Mouse (Mus musculus) MEL (cell line): Measurements from ENCODE around the gene Brca2. TPM values are rescaled to one million over a fixed set of nuclear protein-coding genes. Genes with fewer than 3 reads are reported as not detected.

Experiments
- DNase-seq: peaks from one replicate; pipeline ENCODE4 v3.0.0; 2011; ENCODE audit warnings: low read depth, low spot score
- H3K27ac ChIP-seq: 2 replicates; pipeline ENCODE4 v1.5.1; 2012; ENCODE audit warnings: low read depth, mild to moderate bottlenecking, control low read depth, low read length, moderate library complexity; ENCODE audit not compliant: control insufficient read depth
- H3K27me3 ChIP-seq, 2 experiments: fragments of 150-350 bp in 1 of 2; sonication (generic) in 1 of 2; 2 replicates each; pipeline ENCODE4 v1.6.1; 2012; ENCODE audit warnings: low read length in 2 of 2, mild to moderate bottlenecking in 2 of 2, improper control_type of control experiment in 1 of 2, moderate library complexity in 1 of 2; ENCODE audit not compliant: insufficient read depth in 2 of 2, control insufficient read depth in 1 of 2
- H3K36me3 ChIP-seq, 2 experiments: 2 replicates each; pipeline ENCODE4 v1.6.1; 2012 to 2014; ENCODE audit warnings: low read length in 2 of 2, improper control_type of control experiment in 1 of 2, inconsistent platforms in 1 of 2, mild to moderate bottlenecking in 1 of 2; ENCODE audit not compliant: insufficient read depth in 2 of 2, control insufficient read depth in 1 of 2
- H3K4me1 ChIP-seq, 2 experiments: fragments of 150-350 bp in 1 of 2; sonication (generic) in 1 of 2; 2 replicates each; pipeline ENCODE4 v1.6.1; 2012; ENCODE audit warnings: low read length in 2 of 2, improper control_type of control experiment in 1 of 2, mild to moderate bottlenecking in 1 of 2; ENCODE audit not compliant: insufficient read depth in 2 of 2, control insufficient read depth in 1 of 2
- H3K4me3 ChIP-seq, 2 experiments: fragments of 150-350 bp in 1 of 2; sonication (generic) in 1 of 2; 2 replicates each; pipeline ENCODE4 v1.5.1; 2012; ENCODE audit warnings: low read depth in 2 of 2, low read length in 2 of 2, mild to moderate bottlenecking in 2 of 2, moderate library complexity in 2 of 2, control low read depth in 1 of 2, improper control_type of control experiment in 1 of 2; ENCODE audit not compliant: control insufficient read depth in 1 of 2, insufficient read depth in 1 of 2
- H3K79me2 ChIP-seq: 2 replicates; pipeline ENCODE4 v1.6.1; 2012; ENCODE audit warnings: mild to moderate bottlenecking, low read length, moderate library complexity; ENCODE audit not compliant: control insufficient read depth, poor library complexity, insufficient read depth
- H3K9ac ChIP-seq: 2 replicates; pipeline ENCODE4 v1.6.1; 2012; ENCODE audit warnings: low read depth, mild to moderate bottlenecking, control low read depth, low read length, moderate library complexity; ENCODE audit not compliant: control insufficient read depth, poor library complexity, severe bottlenecking
- H3K9me3 ChIP-seq: fragments of 150-350 bp; sonication (generic); replicated peaks from 2 replicates; pipeline ENCODE4 v1.6.1; 2012; ENCODE audit warnings: mild to moderate bottlenecking, low read length, improper control_type of control experiment, moderate library complexity; ENCODE audit not compliant: insufficient read depth
- BHLHE40 ChIP-seq: IDR thresholded peaks from 2 replicates; pipeline ENCODE4 v1.6.1; 2012; ENCODE audit warnings: low read depth, mild to moderate bottlenecking, inconsistent platforms, low read length, improper control_type of control experiment, borderline replicate concordance
- CHD1 ChIP-seq: IDR thresholded peaks from 2 replicates; pipeline ENCODE4 v1.6.1; 2012; ENCODE audit warnings: low read depth, mild to moderate bottlenecking, inconsistent platforms, low read length, improper control_type of control experiment
- CTCF ChIP-seq, 3 experiments: IDR thresholded peaks in 2 of 3; conservative IDR thresholded peaks in 1 of 3; 2 replicates each; pipeline ENCODE4 v1.5.1; 2011 to 2012; ENCODE audit warnings: low read length in 3 of 3, low read depth in 2 of 3, mild to moderate bottlenecking in 2 of 3, improper control_type of control experiment in 1 of 3, inconsistent platforms in 1 of 3, mixed read lengths in 1 of 3, moderate library complexity in 1 of 3; ENCODE audit not compliant: control insufficient read depth in 1 of 3, insufficient read depth in 1 of 3, poor library complexity in 1 of 3, severe bottlenecking in 1 of 3
- E2F4 ChIP-seq: IDR thresholded peaks from 2 replicates; pipeline ENCODE4 v1.6.1; 2011; ENCODE audit warnings: low read depth, low read length, improper control_type of control experiment, borderline replicate concordance
- ETS1 ChIP-seq: IDR thresholded peaks from 2 replicates; pipeline ENCODE4 v1.6.1; 2012; ENCODE audit warnings: low read depth, mild to moderate bottlenecking, inconsistent platforms, low read length, improper control_type of control experiment, moderate library complexity
- GABPA ChIP-seq: IDR thresholded peaks from 2 replicates; pipeline ENCODE4 v1.6.1; 2012; ENCODE audit warnings: low read depth, mild to moderate bottlenecking, inconsistent platforms, low read length, improper control_type of control experiment, moderate library complexity
- HCFC1 ChIP-seq: IDR thresholded peaks from 2 replicates; pipeline ENCODE4 v1.6.1; 2012; ENCODE audit warnings: low read depth, mild to moderate bottlenecking, inconsistent platforms, low read length, improper control_type of control experiment, moderate library complexity
- JUND ChIP-seq: IDR thresholded peaks from 2 replicates; pipeline ENCODE4 v1.6.1; 2011; ENCODE audit warnings: low read depth, mild to moderate bottlenecking, improper control_type of control experiment, low read length
- MAFK ChIP-seq: IDR thresholded peaks from 2 replicates; pipeline ENCODE4 v1.6.1; 2011; ENCODE audit warnings: low read depth, mild to moderate bottlenecking, low read length, improper control_type of control experiment, borderline replicate concordance
- MAX ChIP-seq: IDR thresholded peaks from 2 replicates; pipeline ENCODE4 v1.6.1; 2011; ENCODE audit warnings: low read length, improper control_type of control experiment
- MYB ChIP-seq: IDR thresholded peaks from 2 replicates; pipeline ENCODE4 v1.6.1; 2011; ENCODE audit warnings: mild to moderate bottlenecking, low read depth, low read length, improper control_type of control experiment
- MYC ChIP-seq: IDR thresholded peaks from 2 replicates; pipeline ENCODE4 v1.6.1; 2011; ENCODE audit warnings: low read depth, mild to moderate bottlenecking, low read length, improper control_type of control experiment, moderate library complexity
- NRF1 ChIP-seq: IDR thresholded peaks from 2 replicates; pipeline ENCODE4 v1.6.1; 2014; ENCODE audit warnings: low read depth, mild to moderate bottlenecking, inconsistent platforms, low read length, improper control_type of control experiment, moderate library complexity; ENCODE audit not compliant: poor library complexity, insufficient read depth, severe bottlenecking
- RAD21 ChIP-seq: IDR thresholded peaks from 2 replicates; pipeline ENCODE4 v1.6.1; 2011; ENCODE audit warnings: mild to moderate bottlenecking, low read depth, low read length, improper control_type of control experiment
- SIN3A ChIP-seq: IDR thresholded peaks from 2 replicates; pipeline ENCODE4 v1.6.1; 2012; ENCODE audit warnings: low read length, improper control_type of control experiment, inconsistent platforms
- TBP ChIP-seq: IDR thresholded peaks from 2 replicates; pipeline ENCODE4 v1.8.0; 2011; ENCODE audit warnings: low read depth, low read length, improper control_type of control experiment
- USF1 ChIP-seq: IDR thresholded peaks from 2 replicates; pipeline ENCODE4 v1.6.1; 2014; ENCODE audit warnings: low read depth, mild to moderate bottlenecking, inconsistent platforms, low read length, improper control_type of control experiment, moderate library complexity
- ZC3H11A ChIP-seq: IDR thresholded peaks from 2 replicates; pipeline ENCODE4 v1.6.1; 2012; ENCODE audit warnings: low read depth, mild to moderate bottlenecking, inconsistent platforms, low read length, improper control_type of control experiment
- ZKSCAN1 ChIP-seq: IDR thresholded peaks from 2 replicates; pipeline ENCODE4 v1.6.1; 2012; ENCODE audit warnings: low read depth, mild to moderate bottlenecking, inconsistent platforms, low read length, improper control_type of control experiment, moderate library complexity
- ZMIZ1 ChIP-seq: IDR thresholded peaks from 2 replicates; pipeline ENCODE4 v1.6.1; 2012; ENCODE audit warnings: low read depth, mild to moderate bottlenecking, inconsistent platforms, low read length, improper control_type of control experiment, moderate library complexity
- polyA plus RNA-seq, 2 experiments: library from polyadenylated mRNA; stranded (reverse) in 1 of 2; unstranded in 1 of 2; fragments of >175 nt in 1 of 2; fragments of >200 nt in 1 of 2; gene quantifications; 2 replicates each; pipeline versions ENCODE4 v1.2.1 to v1.2.4; 2012; ENCODE audit warnings: low replicate concordance in 2 of 2, low read depth in 1 of 2; ENCODE audit not compliant: insufficient read length in 2 of 2, insufficient read depth in 1 of 2, missing spikeins in 1 of 2
- total RNA-seq: library from RNA; depleted of rRNA; stranded (reverse); fragments of 300-350 nt; gene quantifications from 2 replicates; pipeline ENCODE4 v1.2.3, GENCODE M21; 2012

Brca2 gene
- total and polyA plus RNA-seq, 3 experiments = 29.8 to 239 (median 53.4) TPM

DNA sequence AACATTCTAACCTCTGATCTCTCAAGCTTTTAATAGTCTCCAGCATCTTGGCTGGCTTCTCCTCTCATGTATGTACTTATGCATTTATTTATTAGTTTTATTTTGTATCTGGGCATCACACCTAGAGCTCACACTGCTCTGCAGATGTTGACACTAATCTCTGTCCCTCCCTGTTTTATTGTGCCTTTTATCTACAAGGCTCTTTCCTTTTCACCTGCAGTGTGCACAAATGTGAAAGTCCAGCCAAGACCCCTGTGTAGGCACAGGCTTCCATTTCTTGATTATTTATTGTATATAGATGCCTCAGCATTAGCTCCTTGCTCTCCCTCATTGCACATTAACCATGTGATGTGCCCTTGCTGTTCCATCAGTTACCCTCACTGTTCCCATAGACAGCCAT lies 38.9 kb downstream of the Brca2 start:
- H3K4me1 ChIP-seq = no peaks in the 10 kb centered on the region
- H3K36me3 ChIP-seq = peaks cover 0 to 11% of the 10 kb centered on the region in 2 experiments; a peak in 1 of 4 replicates
- no peaks in the 10 kb centered on the region for H3K27me3 ChIP-seq
- no peak overlapping the region for H3K9ac ChIP-seq
- no peaks in the 10 kb centered on the region for H3K9me3 ChIP-seq
- no peak for DNase-seq
- H3K4me3 ChIP-seq = no peak overlapping the region
- H3K27ac ChIP-seq = no peak overlapping the region
- H3K79me2 ChIP-seq = no peaks in the 10 kb centered on the region
- TF ChIP-seq BHLHE40 = no peak
- TF ChIP-seq MYC = no peak
- TF ChIP-seq MYB = no peak
- TF ChIP-seq ZC3H11A = no peak
- no peak for TF ChIP-seq MAX
- no peak for TF ChIP-seq MAFK

- Histone ChIP-seq H3K9ac (no peak overlapping the region), H3K36me3 (peaks cover 0 to 11% of the 10 kb centered on the region in 2 experiments; a peak in 1 of 4 replicates), H3K9me3 (no peaks in the 10 kb centered on the region), H3K27me3 (no peaks in the 10 kb centered on the region), H3K4me3 (no peak overlapping the region), H3K79me2 (no peaks in the 10 kb centered on the region), H3K4me1 (no peaks in the 10 kb centered on the region), H3K27ac (no peak overlapping the region)
- DNase-seq = no peak
- no peak for TF ChIP-seq ETS1
- no peak for TF ChIP-seq ZC3H11A
- TF ChIP-seq RAD21 = no peak
- TF ChIP-seq ZKSCAN1 = no peak
- TF ChIP-seq NRF1 = no peak
- TF ChIP-seq TBP = no peak
- TF ChIP-seq BHLHE40 = no peak
- no peak for TF ChIP-seq MAFK
- no peak for TF ChIP-seq CHD1
- TF ChIP-seq ZMIZ1 = no peak
- no peak for TF ChIP-seq E2F4
- no peak for TF ChIP-seq HCFC1
- TF ChIP-seq MAX = no peak
- TF ChIP-seq GABPA = no peak
- TF ChIP-seq SIN3A = no peak
- no peak for TF ChIP-seq JUND
- TF ChIP-seq MYC = no peak
- TF ChIP-seq MYB = no peak
- no peak for TF ChIP-seq USF1
- TF ChIP-seq CTCF (IDR thresholded peaks at IDR 0.05 in 2 of 3, conservative IDR thresholded peaks at IDR 0.05 in 1 of 3; ENCODE audit: control insufficient read depth in 1 of 3, insufficient read depth in 1 of 3, low read depth in 2 of 3, low read length in 3 of 3, poor library complexity in 1 of 3, severe bottlenecking in 1 of 3) = no peak
These were observed 39.4 kb downstream of the Brca2 start for GRCm38 (mm10) chr5:150561783-150562182.
